ENCODE assay signal across 8 mouse cellular contexts in the genomic region with DNA sequence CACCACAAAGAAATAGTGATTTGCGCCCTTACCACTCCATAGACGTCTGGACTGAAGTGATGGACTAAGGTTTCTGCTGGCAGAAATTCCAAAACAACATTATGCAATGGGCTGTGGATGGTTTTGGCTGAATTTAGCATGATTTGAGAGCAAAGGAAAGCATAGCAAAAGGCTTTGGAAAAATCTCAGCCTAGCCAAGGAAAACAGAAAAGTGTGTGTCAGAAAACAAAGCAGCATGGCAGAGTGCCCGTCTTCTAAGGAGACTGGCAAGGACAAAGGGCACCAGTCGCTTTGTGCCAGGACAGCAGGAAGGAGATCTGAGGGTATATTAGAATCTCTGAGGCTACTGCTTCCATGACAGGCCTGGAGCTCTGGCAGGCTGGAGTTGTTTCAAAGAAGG. TPM values are rescaled to one million over a fixed set of nuclear protein-coding genes. Genes with fewer than 3 reads are reported as not detected.
DNase-seq lines count a peak whose midpoint lies in the region; ATAC-seq and TF ChIP-seq lines count a peak whose summit lies in the region.

No protein-coding gene starts in this region.

- H3K4me1 ChIP-seq in lung, postnatal 0 days (ENCODE audit: insufficient read depth, low read depth, low read length) = no peaks in the 10 kb centered on the region

- TF ChIP-seq EP300 in lung, postnatal 0 days (IDR thresholded peaks at IDR 0.05) = no peak

- no peaks in the 10 kb centered on the region for H3K9me3 ChIP-seq in lung, postnatal 0 days (ENCODE audit: low read length)

- no peaks in the 10 kb centered on the region for H3K36me3 ChIP-seq in lung, postnatal 0 days (ENCODE audit: insufficient read depth, low read length)

- no peaks in the 10 kb centered on the region for H3K27me3 ChIP-seq in lung, postnatal 0 days (replicated peaks; ENCODE audit: insufficient read depth, low read length)

- no peak overlapping the region for H3K27ac ChIP-seq in lung, postnatal 0 days (ENCODE audit: low read length)

- 66% methylated on average over 4 of the region's 4 CpGs for WGBS in lung, postnatal 0 days

- no peak overlapping the region for H3K4me3 ChIP-seq in lung, postnatal 0 days (ENCODE audit: low read depth, low read length)

- H3K9ac ChIP-seq in lung, postnatal 0 days (replicated peaks; ENCODE audit: low read depth) = no peak overlapping the region

- TF ChIP-seq CTCF in lung, postnatal 0 days (IDR thresholded peaks at IDR 0.05) = no peak

- H3K4me2 ChIP-seq in lung, postnatal 0 days (replicated peaks; ENCODE audit: low read depth, low read length) = no peak overlapping the region

- DNase-seq in cerebellum, adult 18-20 months = peak; percentile 6 to 7
- peak; percentile 10 for DNase-seq in lung, postnatal 0 days (ENCODE audit: low spot score)
- no peak for DNase-seq in lung, postnatal 4 days
- peak; percentile 66 for DNase-seq in kidney, adult 9 months
- DNase-seq in right cerebral cortex, adult 2 months (ENCODE audit: low spot score in 2 of 2) = peak; percentile 20 to 34
- DNase-seq in spleen, postnatal 36 days (ENCODE audit: low spot score in 2 of 2) = no peak
- no peak for DNase-seq in embryo, embryonic 10 days (ENCODE audit: low spot score)

- ATAC-seq in cerebellum, adult (ENCODE audit: insufficient number of reproducible peaks, low FRiP score, low TSS enrichment) = no peak
- no peak for ATAC-seq in lung, postnatal 0 days

RNA-seq across cellular contexts. Expression of a gene that starts 17.9 kb away (rescaled TPM):
- polyA plus RNA-seq in lung, postnatal 0 days (2015; fragmentation: Nextera tagmentation; extraction: Ambion mirVana) = not detected in 2 replicates

RNA-seq across cellular contexts. Expression of a gene that starts 43.6 kb away (rescaled TPM):
- polyA plus RNA-seq in lung, postnatal 0 days (2015; fragmentation: Nextera tagmentation; extraction: Ambion mirVana) = not detected in 2 replicates

Comparison
In these comparisons a context has a peak if more than half of its experiments do, and no peak if none do; other contexts are left out.
1. DNase-seq: peak in cerebellum, adult 18-20 months (2 of 2), lung, postnatal 0 days (single experiment), kidney, adult 9 months (single experiment) and right cerebral cortex, adult 2 months (2 of 2); none in lung, postnatal 4 days (0 of 2), spleen, postnatal 36 days (0 of 2) and embryo, embryonic 10 days (single experiment).